Mouse (Mus musculus): ENCODE results near the gene Gid8. TPM values are rescaled to one million over a fixed set of nuclear protein-coding genes. Genes with fewer than 3 reads are reported as not detected.
A peak's percentile ranks its signal among the peaks of the same experiment; 100 is the strongest.

Gene Gid8
- 10 to 100 TPM; 31.8 to 34.4 TPM for total RNA-seq (2021)
- long read RNA-seq, experiment 1, transcript Gid8-201 (5 exons, 1,655 nt), result major isoform, 15 of 26 reads
- long read RNA-seq, experiment 1, partial matches to known transcripts, result 6 of 26 reads
- long read RNA-seq, experiment 1, other reads (novel, unspliced or antisense), result 4 of 26 reads
- long read RNA-seq, experiment 2, transcript Gid8-201 (5 exons, 1,655 nt), result major isoform, 15 of 20 reads
- long read RNA-seq, experiment 2, partial matches to known transcripts, result 3 of 20 reads
- long read RNA-seq, experiment 2, other reads (novel, unspliced or antisense), result 2 of 20 reads

DNA sequence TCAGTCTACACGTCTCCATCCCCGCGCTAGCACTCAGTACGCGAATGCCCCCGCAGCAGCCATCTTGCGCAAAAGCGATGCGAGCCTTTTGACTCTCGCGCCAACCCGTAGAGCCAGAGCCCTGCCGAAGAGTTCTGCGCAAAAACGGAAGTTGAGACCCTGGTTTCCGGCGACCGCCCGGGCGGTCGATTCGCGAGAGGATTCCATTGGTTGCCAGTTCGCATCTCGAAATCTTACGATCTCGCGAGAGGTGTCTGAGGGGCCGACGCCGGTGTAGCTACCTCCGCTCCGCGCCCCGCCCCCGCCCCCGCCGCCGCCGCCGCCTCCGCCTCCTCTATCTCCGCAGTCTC lies at the start of gene Gid8, which contains the start of gene Dido1:
Gene Gid8, plus strand, starts transcription at position 195 of the 350 bp plus-strand sequence.
Gene Dido1, minus strand, starts transcription at position 77 of the 350 bp plus-strand sequence.
- DNase-seq, result peak; percentile 97

DNA sequence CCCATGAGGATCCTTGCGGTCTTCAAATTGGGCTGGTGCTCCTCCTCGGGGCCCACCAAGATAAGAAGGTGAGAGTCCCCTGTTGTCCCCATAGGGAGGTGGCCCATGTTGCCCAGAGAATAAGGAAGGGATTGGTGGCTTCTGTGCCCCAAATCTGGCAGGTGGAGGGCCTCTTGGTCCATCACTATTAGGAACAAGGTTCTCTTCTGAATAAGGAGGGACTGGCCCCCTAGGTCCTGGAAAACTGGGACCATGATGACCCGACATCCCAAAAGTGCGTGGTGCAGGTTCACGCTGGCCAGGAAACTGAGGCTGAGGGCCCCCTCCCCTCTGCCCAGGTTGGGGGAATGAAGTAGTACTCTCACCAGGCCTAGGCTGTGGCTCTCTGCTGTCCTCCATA lies 49.4 kb upstream of the Gid8 start:
- no peak for DNase-seq

DNA sequence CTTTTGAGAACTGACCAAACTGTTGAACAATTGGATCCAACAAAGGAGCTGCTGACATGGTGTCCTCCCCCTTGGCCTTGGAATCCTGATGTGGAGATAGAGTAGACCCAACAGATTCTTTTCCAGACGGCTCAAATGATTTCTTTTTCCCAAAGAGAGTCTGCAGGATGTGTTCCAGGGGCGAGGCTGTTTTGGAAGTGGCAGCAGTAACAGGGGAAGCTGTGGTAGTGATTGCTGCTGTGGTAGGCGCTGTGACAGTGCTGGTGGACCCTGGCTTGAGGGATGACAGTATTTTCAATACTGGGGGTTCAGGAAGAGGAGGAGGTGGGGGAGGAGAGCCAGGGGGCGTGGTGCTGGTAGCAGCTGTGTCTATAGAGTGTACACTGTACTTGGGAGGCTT lies 47.9 kb upstream of the Gid8 start:
- no peak for DNase-seq

DNA sequence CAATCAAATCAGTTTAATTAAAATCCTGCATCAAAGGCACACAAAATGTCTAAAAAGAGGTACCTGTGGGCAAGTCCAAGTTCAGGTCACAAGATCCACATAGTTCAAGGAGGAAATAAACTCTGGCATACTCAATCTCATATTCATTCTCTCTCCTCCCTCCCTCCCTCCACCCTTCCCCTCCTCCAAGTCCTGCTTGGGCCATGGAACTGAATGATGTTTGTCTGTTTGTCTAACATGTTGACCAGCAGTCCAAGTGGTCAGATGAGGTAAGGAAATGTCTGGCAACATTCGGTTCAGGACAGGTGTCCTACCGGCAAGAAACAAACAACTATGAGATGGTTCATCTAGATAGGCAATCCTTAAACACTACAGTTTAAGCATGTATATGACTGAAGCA lies 33.2 kb upstream of the Gid8 start:
- no peak for DNase-seq

DNA sequence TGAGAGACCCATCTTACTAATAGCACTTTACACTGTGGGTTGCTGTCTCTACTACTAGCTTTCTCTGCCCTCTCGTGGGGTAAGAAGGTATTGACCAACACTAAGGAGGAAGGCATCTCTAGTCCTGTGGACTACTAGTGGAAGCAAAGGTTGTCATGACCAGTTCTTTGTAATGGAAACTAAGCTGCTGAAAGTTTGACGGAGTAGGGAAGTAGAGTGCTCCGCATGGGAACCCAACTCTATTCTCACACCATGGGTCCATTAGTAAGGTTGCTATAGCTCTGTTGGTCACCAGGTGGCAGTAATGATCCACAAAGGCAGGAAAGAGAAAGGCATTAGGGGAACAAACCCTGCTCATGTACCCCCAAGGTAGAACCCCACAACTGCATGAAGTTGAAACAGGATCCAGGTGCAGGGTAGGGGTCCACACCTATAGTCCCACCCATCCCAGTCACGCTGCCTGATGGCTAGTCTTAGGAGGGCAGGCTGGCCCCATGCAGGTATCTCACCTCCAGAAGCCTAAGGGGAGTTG lies 31.2 kb upstream of the Gid8 start:
- peak; percentile 45 for DNase-seq

DNA sequence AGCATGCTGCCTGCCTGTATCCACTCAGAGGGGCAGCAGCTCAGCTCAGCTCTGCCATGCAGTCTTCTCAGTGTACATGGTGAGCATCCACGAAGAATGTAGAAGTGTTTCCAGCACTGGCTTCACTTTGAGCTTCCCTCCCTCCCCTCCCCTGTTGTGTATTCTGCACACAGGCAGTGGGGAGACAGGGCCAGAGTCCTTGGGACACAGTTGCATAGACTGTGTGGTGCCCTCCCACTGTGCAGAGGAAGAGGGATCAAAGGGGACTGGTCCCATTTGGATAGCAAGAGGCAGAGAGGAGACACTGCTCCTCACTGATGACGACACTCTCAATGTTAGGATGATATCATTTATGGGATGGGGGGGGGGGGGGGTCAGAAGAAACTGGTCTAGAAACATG lies 28.7 kb upstream of the Gid8 start:
- no peak for DNase-seq

DNA sequence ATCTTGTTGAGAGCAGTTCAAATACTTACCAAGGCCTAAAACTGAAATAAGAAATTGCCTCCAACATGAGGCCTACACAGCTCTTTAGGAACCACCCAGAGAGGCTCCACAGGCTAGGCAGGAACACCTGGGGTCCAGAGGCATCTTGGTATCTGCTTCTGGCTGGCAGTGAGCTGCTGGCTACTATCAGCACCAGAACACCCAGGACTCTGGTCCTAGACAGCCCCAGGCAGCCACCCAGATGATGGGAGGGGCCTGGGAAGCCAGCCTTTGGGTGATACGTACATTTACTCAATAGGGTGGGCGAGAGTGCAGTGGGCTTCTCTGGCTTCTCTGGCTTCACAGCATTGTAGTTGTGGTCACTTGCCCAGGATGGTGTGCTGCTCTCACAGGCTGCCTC lies 26.4 kb upstream of the Gid8 start:
- no peak for DNase-seq

DNA sequence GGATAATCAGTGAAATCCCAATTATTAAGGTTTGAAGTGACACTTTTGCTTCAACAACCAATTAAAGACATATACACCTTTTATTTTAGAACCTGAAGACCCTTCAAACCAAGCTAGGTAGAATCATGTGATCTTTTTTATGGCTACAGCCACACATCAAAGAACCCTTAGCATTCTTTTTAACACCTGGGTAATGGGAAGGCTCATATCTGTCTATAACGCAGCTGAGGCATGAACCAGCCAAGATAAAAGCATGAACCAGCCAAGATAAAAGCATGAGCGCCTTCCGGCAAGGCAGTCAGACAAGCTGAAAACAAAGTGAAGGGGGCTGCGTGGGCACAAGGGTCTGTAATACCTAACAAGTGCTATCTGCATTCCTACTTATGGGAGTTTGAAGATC lies 25.9 kb upstream of the Gid8 start:
- no peak for DNase-seq

DNA sequence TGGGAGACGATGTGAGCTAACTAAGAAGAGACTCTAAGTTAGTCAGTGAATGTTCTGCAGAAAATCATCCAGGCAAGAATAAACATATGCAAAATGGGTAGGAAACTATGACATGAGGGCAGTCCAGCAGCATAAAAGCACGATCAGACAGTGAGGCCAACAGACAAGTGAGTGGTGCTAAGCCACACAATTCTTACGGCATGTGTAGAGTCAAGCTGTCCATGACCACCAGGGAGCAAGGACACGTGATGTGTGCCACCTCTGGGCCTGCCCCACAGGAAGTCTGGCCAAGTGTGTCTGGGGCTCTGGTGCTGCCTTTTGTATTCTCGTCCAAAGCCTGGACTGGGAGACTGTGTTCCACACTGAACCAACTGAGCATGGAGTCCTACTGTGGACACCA lies 20.1 kb upstream of the Gid8 start:
- no peak for DNase-seq

DNA sequence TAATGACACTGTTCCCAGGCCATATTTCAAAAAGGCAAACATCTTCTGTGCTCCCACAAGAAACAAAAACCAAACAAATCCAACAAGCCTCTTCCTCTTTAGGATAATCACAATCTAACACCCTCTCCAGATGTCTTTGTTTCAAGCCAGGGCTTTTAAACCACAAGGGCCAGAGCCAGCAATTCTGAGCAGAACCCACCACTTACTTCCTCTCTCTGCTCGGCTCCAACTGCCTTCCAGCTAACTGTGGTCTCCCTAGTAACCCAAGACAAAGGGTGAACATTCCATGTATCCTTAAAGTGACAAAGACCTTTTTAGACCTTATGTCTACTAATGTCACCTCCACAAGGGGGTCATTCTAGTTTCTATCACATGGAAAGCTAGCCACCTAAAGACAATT lies 17.3 kb upstream of the Gid8 start:
- peak; percentile 46 for DNase-seq

DNA sequence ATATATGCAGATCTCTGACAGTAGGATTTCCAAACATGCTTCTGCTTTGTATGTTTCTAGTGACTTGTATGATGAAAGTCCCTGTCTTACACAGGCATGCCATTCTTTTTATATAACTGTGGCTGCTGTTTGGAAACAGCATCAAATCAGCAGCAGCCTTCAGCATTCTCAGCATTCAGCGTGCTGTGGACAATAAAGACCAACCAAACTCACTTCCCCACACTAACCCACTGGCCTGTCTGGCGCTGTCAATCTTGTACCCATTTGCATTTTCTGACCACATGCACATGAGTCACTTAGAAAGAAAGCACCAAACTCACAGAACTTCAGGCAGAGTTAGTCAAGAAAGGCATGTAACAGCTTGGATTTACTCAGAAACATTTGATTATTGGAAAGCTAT lies 14.7 kb upstream of the Gid8 start:
- DNase-seq, result no peak

DNA sequence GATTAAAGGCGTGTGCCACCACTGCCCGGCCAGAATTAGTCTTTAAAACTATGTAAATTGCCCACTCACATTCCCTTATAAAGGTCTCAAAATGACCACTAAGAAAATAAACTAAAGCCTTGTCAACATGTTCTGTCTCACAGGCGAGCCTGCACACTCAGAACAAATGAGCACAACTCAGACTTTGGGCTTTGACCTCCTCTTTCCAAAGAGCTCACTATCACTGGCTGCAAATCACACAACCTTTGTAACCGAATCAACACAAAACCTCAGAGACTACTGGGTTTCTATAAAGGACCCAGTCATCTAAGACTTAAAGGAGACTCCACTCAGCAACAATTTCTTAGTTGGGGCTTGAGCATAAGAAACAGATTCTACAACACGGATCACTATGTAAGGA lies 9.5 kb upstream of the Gid8 start:
- no peak for DNase-seq

DNA sequence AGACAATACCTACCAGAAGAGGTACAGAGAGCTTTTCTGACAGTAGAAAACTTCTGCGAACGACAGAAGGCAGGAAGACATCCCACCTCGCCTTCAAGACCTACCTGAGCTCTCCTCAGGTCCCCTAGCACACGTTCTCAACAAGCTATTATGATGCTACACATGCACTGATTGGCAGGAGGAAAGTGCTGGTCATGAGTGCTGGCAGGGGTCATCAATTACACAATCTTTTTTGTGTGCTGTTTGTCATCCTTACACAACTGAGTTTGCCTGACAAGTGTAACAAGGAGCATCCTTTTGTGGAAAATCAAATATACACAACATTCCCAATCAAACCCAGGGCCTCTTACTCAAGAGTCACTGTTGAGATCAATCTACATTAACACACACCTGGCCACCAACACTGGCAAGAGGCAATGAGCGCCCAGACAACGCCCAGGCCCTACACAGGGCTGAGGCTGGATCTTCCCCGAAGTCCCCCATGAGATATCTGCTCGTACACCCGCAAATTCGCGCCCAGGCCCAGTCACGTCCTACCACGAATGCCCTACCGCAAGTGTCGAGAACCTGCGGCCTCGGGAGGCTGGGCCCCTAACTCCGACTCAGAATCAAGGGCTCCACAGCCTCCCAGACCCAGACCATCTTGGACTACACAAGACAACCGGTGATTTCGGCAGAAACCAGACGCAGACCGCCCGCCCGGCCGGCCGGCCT lies 8.7 kb upstream of the Gid8 start:
- no peak for DNase-seq

DNA sequence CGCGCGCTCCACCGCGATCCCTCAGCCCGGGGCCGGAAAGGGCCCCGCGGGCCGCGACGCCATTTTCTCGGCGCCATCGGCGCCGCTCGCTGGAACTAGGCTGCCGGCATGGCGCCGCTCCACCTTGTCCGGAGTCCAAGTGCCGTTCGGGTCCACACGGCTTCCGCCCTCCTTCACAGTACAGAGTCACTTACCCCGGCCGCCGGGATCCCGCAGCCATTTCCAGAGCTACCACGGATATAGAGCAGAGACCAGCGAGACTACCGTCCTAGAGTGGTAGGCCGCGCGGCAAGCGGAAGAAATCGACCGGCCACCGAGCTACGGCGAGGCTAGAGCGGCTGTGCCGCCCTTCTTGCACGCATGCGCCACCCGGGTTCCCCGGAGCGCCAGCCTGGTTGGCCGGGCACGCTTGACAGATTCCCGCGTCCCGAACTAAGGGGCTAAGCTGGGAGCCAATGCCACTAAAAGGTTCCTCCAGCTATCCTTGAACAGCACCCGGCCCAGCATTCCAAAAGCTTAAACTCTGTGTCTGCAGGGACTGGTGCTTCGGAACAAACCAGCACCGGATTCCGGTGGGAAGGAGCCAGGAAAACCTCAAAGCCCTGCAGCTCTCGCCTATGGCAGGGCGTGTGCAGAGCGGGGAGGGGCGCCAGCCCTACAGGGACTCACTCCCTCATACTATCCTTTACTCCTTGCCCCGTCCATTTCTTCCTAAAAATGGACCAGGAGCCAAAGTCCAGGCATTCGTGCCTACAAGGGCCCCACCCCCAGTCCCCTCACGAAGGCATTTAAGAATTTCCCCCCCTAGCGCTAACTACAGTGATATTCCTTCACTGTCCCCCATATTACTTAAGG lies 7.9 kb upstream of the Gid8 start:
- DNase-seq, result peak; percentile 92

DNA sequence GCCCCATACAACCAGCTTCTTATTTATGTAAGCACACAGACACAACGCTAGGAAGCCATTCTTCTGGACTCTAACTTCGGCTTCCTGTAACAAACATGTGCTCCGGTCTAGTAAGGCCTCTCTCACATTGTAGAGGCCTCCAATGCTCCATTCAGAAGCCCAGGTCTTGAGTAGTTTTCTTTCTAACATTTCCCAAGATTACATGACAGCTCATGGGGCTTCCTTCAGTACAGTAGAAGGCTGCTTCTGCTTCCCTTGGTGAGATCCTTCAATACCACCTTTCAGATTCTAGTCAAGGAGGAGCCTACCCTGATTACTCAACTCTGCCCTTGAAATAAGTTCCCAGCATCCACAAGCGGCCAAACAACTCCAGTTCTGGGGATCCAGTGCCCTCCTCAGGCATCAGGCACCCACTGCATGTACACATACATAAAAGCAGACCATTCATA lies 7.2 kb upstream of the Gid8 start:
- DNase-seq, result no peak

DNA sequence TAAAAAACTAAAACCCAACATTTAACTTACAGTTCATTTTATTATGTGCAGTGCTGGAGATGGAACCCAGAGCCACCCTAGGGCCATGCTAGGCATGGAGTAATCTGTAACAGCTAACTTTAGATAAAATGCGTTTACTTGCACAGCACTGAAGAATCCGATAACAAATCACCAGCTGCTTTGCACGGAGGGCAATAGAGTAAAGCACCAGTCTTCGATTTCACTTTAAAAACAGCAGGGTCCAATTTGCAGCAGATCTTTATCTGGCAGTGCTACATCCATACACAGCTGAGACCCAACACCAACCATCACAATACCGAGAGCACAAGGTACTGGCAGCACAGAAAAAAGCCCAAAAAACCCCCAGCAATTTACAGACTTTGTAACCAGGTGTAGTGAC lies 6.7 kb upstream of the Gid8 start:
- DNase-seq, result no peak

DNA sequence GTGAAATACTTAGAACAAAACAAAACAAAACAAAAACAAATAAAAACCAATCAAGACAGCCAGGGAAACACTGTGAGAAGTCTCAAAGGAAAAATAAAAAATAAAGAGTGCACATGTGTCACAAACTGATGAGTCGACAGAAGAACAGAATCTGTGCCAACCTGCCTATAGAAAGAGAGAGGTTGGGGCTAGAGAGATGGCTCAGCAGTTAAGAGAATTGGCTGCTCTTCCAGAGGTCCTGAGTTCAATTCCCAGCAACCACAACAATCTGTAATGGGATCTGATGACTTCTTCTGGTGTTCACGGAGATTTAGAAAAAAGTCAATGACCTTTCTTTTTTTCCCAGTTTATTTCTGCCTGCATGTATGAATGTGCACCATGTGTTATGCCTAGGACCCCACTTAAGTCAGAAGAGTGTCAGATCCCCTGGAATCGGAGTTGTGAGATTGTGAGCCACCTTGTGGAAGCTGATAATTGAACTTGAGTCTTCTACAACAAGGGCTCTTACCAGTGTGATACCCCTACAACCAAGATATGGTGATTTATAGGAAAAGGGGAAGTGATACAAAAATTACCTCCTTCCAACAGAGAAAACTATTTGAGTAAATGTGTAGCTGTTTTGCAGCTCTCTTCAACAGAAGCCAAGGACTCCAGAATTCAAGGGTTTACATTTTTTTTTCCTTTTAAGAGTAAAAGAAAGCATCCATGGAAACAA lies 6.1 kb upstream of the Gid8 start:
- no peak for DNase-seq

DNA sequence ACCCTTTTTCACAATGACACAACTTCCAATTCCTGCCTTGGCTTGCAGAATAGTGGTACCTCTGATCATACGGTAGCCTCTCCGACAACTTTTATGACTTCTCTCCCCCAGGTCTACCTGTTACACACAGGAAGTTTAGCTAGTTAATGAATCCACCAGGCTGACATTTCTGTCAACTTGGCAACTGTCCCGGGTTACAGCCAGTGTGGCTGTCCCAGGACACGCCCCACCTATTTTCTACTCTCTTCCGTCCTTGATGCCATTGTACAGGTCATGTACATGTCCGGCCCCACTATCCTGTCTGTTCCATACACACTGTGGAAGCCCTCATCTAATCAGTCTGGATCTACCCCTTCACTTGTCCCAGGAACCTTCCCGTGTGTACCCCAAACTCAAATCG lies 5.3 kb upstream of the Gid8 start:
- DNase-seq, result peak; percentile 34

DNA sequence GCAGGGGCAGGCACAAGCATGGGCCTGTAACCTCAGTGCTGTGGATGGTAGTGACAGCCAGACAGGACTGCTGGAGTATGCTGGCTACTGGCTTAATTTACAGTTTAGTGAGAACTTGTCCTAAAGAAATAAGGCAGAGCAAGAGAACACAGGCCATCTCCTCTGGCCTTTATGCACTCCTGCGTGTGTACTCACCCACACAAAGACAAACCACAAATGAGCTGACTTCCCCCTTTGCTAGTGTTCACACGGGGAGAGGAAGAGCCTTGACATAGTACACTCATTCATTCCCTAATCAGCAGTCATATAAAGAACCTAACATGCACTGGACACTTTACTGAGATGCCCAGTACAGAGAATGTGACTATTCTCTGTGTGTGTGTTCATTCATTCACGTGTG lies 4.9 kb upstream of the Gid8 start:
- no peak for DNase-seq

DNA sequence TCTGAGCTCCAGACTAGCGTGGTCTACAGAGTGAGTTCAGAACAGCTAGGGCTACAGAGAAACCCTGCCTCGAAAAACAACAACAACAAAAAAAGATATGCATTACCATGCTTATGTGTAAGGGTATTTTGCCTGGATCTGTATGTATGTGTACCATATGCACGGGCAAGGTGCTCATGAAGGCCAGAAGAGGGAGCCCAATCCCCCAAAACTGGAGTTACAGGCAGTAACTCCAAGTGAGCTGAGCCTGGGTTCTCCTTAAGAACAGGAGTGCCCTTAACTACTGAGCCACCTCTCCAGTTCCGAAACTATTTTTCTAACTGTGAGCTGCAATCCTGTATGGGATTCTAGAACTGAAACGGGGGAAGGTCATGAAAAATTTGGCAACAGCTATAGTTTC lies 3.9 kb upstream of the Gid8 start:
- DNase-seq, result no peak

DNA sequence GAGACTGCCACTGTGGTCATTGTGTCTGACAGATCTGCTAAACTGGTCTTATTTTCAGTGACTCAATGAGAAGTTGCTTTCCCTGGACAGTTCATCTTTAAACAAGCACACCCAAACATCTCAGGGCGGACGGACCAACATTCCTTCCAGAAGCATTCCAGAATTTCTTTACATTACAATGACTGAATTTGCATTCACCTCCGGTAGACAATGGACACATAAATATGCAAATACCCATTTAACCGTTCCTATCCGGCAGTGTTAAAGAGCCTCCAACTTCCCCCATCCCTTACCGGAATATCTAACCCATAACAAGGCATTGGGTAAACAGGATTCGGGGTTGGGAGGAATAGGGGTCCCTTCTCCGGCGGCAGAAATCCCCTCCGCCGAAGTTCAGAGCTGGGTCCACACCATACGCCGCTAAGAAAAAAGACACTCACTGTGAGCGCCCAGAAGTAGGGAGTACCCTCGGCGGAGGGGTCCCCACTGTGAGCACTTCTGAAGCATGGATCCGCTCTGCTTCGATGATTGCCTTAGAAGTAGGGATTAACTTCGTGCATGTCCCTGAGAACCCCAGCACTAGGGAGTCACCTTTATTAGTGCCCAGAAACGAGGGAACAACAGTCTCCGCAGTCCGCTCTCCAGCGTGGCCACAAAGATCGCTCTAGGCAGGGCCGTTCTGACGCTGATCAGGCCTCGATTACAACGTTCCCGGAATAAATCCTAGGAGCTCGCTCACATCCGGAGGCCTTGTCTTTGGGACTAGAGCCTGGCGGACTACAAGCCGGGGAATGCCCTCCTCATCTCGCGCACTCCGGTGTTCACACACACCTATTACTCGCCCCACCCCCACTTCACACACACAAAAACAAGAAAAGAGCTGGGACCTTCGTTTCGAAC lies 644 bp upstream of the Gid8 start:
- DNase-seq, result no peak

All from gastrocnemius, postnatal 25 days (tissue).